ENCODE assay signal across 9 mouse cellular contexts in the genomic region with DNA sequence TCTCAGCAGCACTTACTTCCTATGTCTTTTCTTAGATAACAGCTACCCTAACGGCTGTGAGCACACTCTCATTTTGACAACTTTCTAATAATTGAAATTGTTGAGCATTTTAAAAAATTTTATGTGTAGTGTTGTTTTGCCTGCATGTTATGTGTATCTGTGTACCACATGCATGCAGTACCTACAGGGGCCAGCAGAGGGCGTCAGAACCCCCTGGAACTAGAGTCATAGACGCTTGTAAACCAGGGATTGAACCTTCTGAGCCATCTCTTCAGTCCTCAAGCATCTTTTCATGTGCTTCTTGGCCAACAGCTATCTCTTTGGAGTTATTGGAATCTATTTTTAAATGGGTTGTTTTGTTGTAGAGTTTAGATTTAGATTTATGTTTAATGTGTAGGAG. TPM values are rescaled to one million over a fixed set of nuclear protein-coding genes. Genes with fewer than 3 reads are reported as not detected.
A peak's percentile ranks its signal among the peaks of the same experiment; 100 is the strongest.
DNase-seq lines count a peak whose midpoint lies in the region; ATAC-seq lines count a peak whose summit lies in the region.
"Had no signal": no experiment of that assay in that cellular context is flagged by ENCODE, and none has a peak within 500 bp of the region (broad histone marks: within the 10 kb centered on the region; RNA-seq: fewer than 3 reads in every experiment).

No protein-coding gene starts in this region.

- H3K9me3 ChIP-seq in forebrain, embryonic 10.5 days, result no peaks in the 10 kb centered on the region
- H3K9me3 ChIP-seq in forebrain, embryonic 16.5 days (ENCODE audit: control insufficient read depth, low read length), result no peaks in the 10 kb centered on the region
- no peaks in the 10 kb centered on the region for H3K9me3 ChIP-seq in midbrain, embryonic 14.5 days (ENCODE audit: control insufficient read depth, low read length)
- H3K9me3 ChIP-seq in midbrain, embryonic 16.5 days (replicated peaks; ENCODE audit: control insufficient read depth, low read length, poor library complexity, severe bottlenecking), result no peaks in the 10 kb centered on the region

- no peak overlapping the region for H3K9ac ChIP-seq in forebrain, embryonic 16.5 days (replicated peaks; ENCODE audit: low read depth, low read length)
- no peak overlapping the region for H3K9ac ChIP-seq in midbrain, embryonic 14.5 days (replicated peaks; ENCODE audit: low read length)
- H3K9ac ChIP-seq in midbrain, embryonic 16.5 days (ENCODE audit: low read depth, low read length), result no peak overlapping the region

- ATAC-seq in forebrain, embryonic 16.5 days, result no peak
- ATAC-seq in midbrain, embryonic 14.5 days (ENCODE audit: low FRiP score, low TSS enrichment), result no peak
- no peak for ATAC-seq in midbrain, embryonic 16.5 days

- 0 out of 2 replicates have a peak, but pooled peaks cover 6% of the 10 kb centered on the region for H3K36me3 ChIP-seq in forebrain, embryonic 10.5 days (replicated peaks)
- H3K36me3 ChIP-seq in forebrain, embryonic 16.5 days (ENCODE audit: control insufficient read depth, insufficient read depth), result no peaks in the 10 kb centered on the region
- no peaks in the 10 kb centered on the region for H3K36me3 ChIP-seq in midbrain, embryonic 14.5 days (ENCODE audit: control insufficient read depth, insufficient read depth, low read length)
- no peaks in the 10 kb centered on the region for H3K36me3 ChIP-seq in midbrain, embryonic 16.5 days (ENCODE audit: control insufficient read depth, insufficient read depth, low read length)

- no peak overlapping the region for H3K4me2 ChIP-seq in forebrain, embryonic 16.5 days (ENCODE audit: low read length)
- no peak overlapping the region for H3K4me2 ChIP-seq in midbrain, embryonic 14.5 days (ENCODE audit: low read length)
- H3K4me2 ChIP-seq in midbrain, embryonic 16.5 days (ENCODE audit: low read length), result no peak overlapping the region

- WGBS in forebrain, embryonic 10.5 days, result 36% methylated on average over 3 of the region's 3 CpGs
- WGBS in forebrain, embryonic 16.5 days, result 28% methylated on average over 3 of the region's 3 CpGs
- WGBS in midbrain, embryonic 14.5 days, result 33% methylated on average over 3 of the region's 3 CpGs
- 37% methylated on average over 3 of the region's 3 CpGs for WGBS in midbrain, embryonic 16.5 days

- no peak overlapping the region for H3K4me3 ChIP-seq in forebrain, embryonic 10.5 days
- no peak overlapping the region for H3K4me3 ChIP-seq in forebrain, embryonic 16.5 days (replicated peaks; ENCODE audit: low read length)
- no peak overlapping the region for H3K4me3 ChIP-seq in midbrain, embryonic 14.5 days (replicated peaks; ENCODE audit: low read depth, low read length)
- H3K4me3 ChIP-seq in midbrain, embryonic 16.5 days (ENCODE audit: low read depth, low read length), result no peak overlapping the region

- H3K27ac ChIP-seq in forebrain, embryonic 10.5 days, result no peak overlapping the region
- no peak overlapping the region for H3K27ac ChIP-seq in forebrain, embryonic 16.5 days (ENCODE audit: low read length)
- no peak overlapping the region for H3K27ac ChIP-seq in midbrain, embryonic 14.5 days (replicated peaks; ENCODE audit: low read depth, low read length)
- no peak overlapping the region for H3K27ac ChIP-seq in midbrain, embryonic 16.5 days (ENCODE audit: low read length)

- H3K4me1 ChIP-seq in forebrain, embryonic 10.5 days, result peaks cover 54% of the 10 kb centered on the region
- 0 out of 2 replicates have a peak, but pooled peaks cover 2% of the 10 kb centered on the region for H3K4me1 ChIP-seq in forebrain, embryonic 16.5 days (replicated peaks; ENCODE audit: control insufficient read depth, insufficient read depth, low read length)
- H3K4me1 ChIP-seq in midbrain, embryonic 14.5 days (ENCODE audit: control insufficient read depth, insufficient read depth, low read length), result no peaks in the 10 kb centered on the region
- H3K4me1 ChIP-seq in midbrain, embryonic 16.5 days (ENCODE audit: control insufficient read depth, insufficient read depth, low read length), result no peaks in the 10 kb centered on the region; the same call in 1 of the 2 replicates

- DNase-seq in forebrain, embryonic 10.5 days (ENCODE audit: extremely low spot score, low spot score), result peak; percentile 48
- DNase-seq in midbrain, embryonic 14.5 days, result peak; percentile 50
- peak; percentile 36 to 57 for DNase-seq in adrenal gland, postnatal 36 days
- peak; percentile 59 to 83 for DNase-seq in kidney, postnatal 25 days
- peak; percentile 55 for DNase-seq in naive thymus-derived CD4-positive, alpha-beta T cell, adult 2 months (ENCODE audit: low read depth)
- no peak for DNase-seq in MN1 (ENCODE audit: low spot score)

- no peaks in the 10 kb centered on the region for H3K27me3 ChIP-seq in forebrain, embryonic 10.5 days (ENCODE audit: poor library complexity, severe bottlenecking)
- no peaks in the 10 kb centered on the region for H3K27me3 ChIP-seq in forebrain, embryonic 16.5 days (replicated peaks; ENCODE audit: control insufficient read depth, insufficient read depth, low read length)
- H3K27me3 ChIP-seq in midbrain, embryonic 14.5 days (ENCODE audit: control insufficient read depth, insufficient read depth, low read length), result no peaks in the 10 kb centered on the region
- no peaks in the 10 kb centered on the region for H3K27me3 ChIP-seq in midbrain, embryonic 16.5 days (ENCODE audit: control insufficient read depth, insufficient read depth, low read depth, low read length)

RNA-seq across cellular contexts. Expression of gene Dync2li1, which starts 15.6 kb away (rescaled TPM):
- polyA plus RNA-seq in forebrain, embryonic 10.5 days (2016; fragmentation: Nextera tagmentation; extraction: Ambion mirVana), result 35.5 and 36.0 TPM in 2 replicates
- 33.0 and 34.4 TPM in 2 replicates for polyA plus RNA-seq in forebrain, embryonic 16.5 days (2015; fragmentation: Nextera tagmentation; extraction: Ambion mirVana)
- 31.9 and 36.2 TPM in 2 replicates for polyA plus RNA-seq in midbrain, embryonic 14.5 days (2014; fragmentation: Nextera tagmentation; extraction: Ambion mirVana)
- polyA plus RNA-seq in midbrain, embryonic 16.5 days (2015; fragmentation: Nextera tagmentation; extraction: Ambion mirVana), result 38.8 and 40.6 TPM in 2 replicates
- 10 to 100 TPM; 23.9 to 43.4 TPM for total RNA-seq in adrenal gland, postnatal 36 days (2021)

RNA-seq across cellular contexts. Expression of gene Abcg8, which starts 34.2 kb away (rescaled TPM):
- 0.23 and 0.33 TPM in 2 replicates for polyA plus RNA-seq in forebrain, embryonic 10.5 days (2016; fragmentation: Nextera tagmentation; extraction: Ambion mirVana)
- not detected in 2 replicates for polyA plus RNA-seq in forebrain, embryonic 16.5 days (2015; fragmentation: Nextera tagmentation; extraction: Ambion mirVana)
- 0.09 TPM in 2 replicates for polyA plus RNA-seq in midbrain, embryonic 14.5 days (2014; fragmentation: Nextera tagmentation; extraction: Ambion mirVana)
- polyA plus RNA-seq in midbrain, embryonic 16.5 days (2015; fragmentation: Nextera tagmentation; extraction: Ambion mirVana), result 0.08 TPM in 1 of 2 replicates, not detected in the other
- not detected for total RNA-seq in adrenal gland, postnatal 36 days (2021)
- polyA plus RNA-seq: neural tube, embryonic 14.5 days had no signal

RNA-seq across cellular contexts. Expression of gene Abcg5, which starts 40.9 kb away (rescaled TPM):
- polyA plus RNA-seq in forebrain, embryonic 10.5 days (2016; fragmentation: Nextera tagmentation; extraction: Ambion mirVana), result 5.3 and 5.4 TPM in 2 replicates
- 0.87 and 1.0 TPM in 2 replicates for polyA plus RNA-seq in forebrain, embryonic 16.5 days (2015; fragmentation: Nextera tagmentation; extraction: Ambion mirVana)
- polyA plus RNA-seq in midbrain, embryonic 14.5 days (2014; fragmentation: Nextera tagmentation; extraction: Ambion mirVana), result 0.28 and 1.2 TPM in 2 replicates
- 1.5 and 2.7 TPM in 2 replicates for polyA plus RNA-seq in midbrain, embryonic 16.5 days (2015; fragmentation: Nextera tagmentation; extraction: Ambion mirVana)
- total RNA-seq in adrenal gland, postnatal 36 days (2021), result not detected
